Mouse (Mus musculus): Measurements from ENCODE around the gene Parp14. TPM values are rescaled to one million over a fixed set of nuclear protein-coding genes. Genes with fewer than 3 reads are reported as not detected.

The Parp14 gene
- polyA plus RNA-seq (2021; fragmentation: Nextera tagmentation) = 0.11 and 0.41 TPM in 2 replicates
- long read RNA-seq, experiment 1, partial matches to known transcripts = 2 of 2 reads
- long read RNA-seq, experiment 1, other reads (novel, unspliced or antisense) = 0 of 2 reads
- long read RNA-seq, experiment 2, partial matches to known transcripts = 1 of 1 reads
- long read RNA-seq, experiment 2, other reads (novel, unspliced or antisense) = 0 of 1 reads

DNA sequence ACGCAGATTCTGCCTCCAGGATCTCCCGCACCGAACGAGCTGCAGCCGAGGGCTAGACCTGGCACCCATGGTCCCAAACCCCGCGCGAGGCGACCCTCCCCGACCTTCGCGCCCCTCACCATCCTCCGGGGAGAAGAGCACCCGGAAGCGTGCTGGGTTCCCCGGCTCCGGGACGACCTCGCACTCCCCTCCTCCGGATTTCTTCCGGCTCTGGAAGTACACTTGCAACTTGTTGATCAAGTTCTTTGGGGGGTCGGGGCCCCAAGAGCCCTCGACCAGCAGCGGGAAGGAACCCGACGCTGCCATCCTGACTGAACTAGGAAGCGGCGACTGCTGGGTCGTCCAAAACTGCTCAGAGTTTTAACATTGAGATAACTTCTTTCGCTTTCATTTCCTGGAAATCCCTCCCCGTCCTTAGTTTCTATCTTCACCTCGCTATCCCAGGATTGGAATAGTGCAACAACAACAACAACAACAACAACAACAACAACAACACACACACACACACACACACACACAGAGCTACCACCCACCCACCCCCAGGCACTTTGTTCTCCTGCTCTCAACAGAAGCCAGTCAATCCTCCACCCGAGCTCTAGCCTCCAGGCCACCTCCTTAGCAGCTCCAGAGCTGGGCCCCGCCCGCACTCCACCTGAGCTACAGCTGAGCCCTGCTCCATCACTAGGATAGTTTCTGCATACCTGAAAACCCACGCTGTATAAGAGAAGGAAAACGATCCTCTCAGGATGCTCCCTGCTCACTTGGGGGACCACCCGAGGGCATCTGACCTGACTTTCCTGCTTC lies at the start of gene Parp14:
Gene Parp14, minus strand, starts transcription at position 497 of the 804 bp plus-strand sequence.

Other genes starting within 250 kb of the Parp14 start
- gene Dirc2, start 102.2 kb downstream of the Parp14 start, polyA plus RNA-seq (2021; fragmentation: Nextera tagmentation) = 4.6 and 5.0 TPM in 2 replicates
- 4.6 and 4.7 TPM in 2 replicates for gene Hspbap1, start 101.2 kb downstream of the Parp14 start, polyA plus RNA-seq (2021; fragmentation: Nextera tagmentation)
- 1.9 and 2.1 TPM in 2 replicates for gene Parp9, start 66.9 kb upstream of the Parp14 start, polyA plus RNA-seq (2021; fragmentation: Nextera tagmentation)
- gene Dtx3l, start 67.6 kb upstream of the Parp14 start, polyA plus RNA-seq (2021; fragmentation: Nextera tagmentation) = 1.5 and 2.1 TPM in 2 replicates
- gene Kpna1, start 107.2 kb upstream of the Parp14 start, polyA plus RNA-seq (2021; fragmentation: Nextera tagmentation) = 52.5 and 52.7 TPM in 2 replicates
- gene Wdr5b, start 169.6 kb upstream of the Parp14 start, polyA plus RNA-seq (2021; fragmentation: Nextera tagmentation) = 4.2 and 4.5 TPM in 2 replicates
- gene Fam162a, start 200.1 kb upstream of the Parp14 start, polyA plus RNA-seq (2021; fragmentation: Nextera tagmentation) = 260 and 273 TPM in 2 replicates
- 28.5 and 29.9 TPM in 2 replicates for gene Ccdc58, start 200.1 kb upstream of the Parp14 start, polyA plus RNA-seq (2021; fragmentation: Nextera tagmentation)

All from layer of hippocampus, adult 6 months (tissue).